Mouse (Mus musculus) cerebellum, postnatal 14 days (tissue): Measurements from ENCODE around the gene Stox2.

Source experiments
- DNase-seq, 2 experiments: peaks; one replicate each; pipeline ENCODE4 v3.0.0; 2021; ENCODE audit warnings: mixed read lengths in 2 of 2

Stox2 gene

DNA sequence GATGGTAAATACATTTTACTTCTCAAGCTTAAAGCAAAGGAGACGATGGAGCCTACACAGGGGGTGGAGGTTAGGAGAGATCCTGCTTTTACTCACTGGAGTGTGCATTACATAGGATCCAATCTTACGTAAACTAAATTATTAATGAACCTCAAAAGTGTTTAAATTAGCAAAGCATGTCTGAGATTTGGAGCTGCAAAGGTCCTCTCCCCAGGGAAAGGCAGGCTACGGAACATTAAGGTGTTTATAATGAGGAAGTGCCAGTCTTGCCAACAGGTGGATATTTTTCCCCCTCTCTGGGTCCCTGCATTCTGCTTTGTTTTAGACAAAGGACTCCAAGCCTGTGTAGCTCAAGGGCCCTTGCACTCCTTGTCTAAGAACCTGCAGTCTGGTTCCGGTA lies 205.3 kb downstream of the Stox2 start:
- no peak for DNase-seq

DNA sequence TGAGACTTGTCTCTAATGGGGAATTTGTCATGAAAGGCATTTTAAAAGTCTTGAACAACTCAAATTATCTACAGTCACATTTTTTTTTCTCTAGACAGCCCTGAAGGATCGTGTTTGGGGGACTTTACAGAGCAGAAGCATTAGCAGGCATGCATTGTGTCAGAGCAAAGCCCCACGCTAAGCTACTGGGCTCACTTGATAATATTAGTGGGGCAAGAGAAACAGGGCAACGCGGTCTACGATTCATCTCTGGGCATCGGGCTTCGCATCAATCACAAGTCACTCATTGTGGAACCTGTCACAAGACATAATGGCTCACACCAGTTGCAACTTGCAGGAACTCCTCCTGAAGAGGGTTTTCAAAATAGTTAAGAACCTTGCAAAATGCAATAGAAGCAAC lies 205.9 kb downstream of the Stox2 start:
- no peak for DNase-seq

DNA sequence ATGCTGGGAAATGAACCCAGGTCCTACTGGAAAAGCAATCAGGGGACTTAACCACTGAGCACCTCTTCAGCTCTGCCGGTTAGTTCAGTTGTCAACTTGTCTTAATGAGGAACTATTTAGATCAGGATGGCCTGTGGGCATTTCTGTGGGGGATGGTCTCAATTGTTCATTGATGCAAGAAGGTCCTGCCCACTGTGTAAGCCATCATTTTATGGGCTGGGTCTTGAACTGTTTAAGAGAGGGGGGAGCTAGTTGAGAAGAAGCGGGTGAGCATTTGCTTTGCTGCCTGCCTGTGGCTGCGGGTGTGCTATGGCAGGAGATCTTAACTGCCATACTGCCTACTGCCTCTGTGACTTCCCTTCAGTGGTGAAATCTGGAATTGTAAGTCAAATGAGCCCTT lies 214.1 kb downstream of the Stox2 start:
- DNase-seq = no peak

DNA sequence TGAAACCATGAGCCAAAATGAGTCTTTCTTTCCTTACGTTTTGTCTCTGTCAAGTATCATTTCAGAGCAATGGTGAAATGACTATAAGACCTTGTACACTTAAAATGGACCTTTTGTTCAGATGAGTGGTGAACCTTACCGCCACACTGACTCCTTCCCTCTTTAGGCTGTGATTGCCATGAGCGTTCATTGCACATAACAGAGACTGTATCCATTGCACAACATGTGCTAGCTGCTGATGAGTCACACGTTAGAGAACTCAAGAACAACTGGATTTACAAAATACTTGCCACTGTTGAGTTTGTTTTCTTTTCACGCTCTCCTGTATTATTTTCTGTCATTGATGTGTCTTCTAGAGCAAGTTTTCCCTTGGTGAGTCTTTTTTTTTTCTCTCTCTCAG lies 216.1 kb downstream of the Stox2 start:
- no peak for DNase-seq

DNA sequence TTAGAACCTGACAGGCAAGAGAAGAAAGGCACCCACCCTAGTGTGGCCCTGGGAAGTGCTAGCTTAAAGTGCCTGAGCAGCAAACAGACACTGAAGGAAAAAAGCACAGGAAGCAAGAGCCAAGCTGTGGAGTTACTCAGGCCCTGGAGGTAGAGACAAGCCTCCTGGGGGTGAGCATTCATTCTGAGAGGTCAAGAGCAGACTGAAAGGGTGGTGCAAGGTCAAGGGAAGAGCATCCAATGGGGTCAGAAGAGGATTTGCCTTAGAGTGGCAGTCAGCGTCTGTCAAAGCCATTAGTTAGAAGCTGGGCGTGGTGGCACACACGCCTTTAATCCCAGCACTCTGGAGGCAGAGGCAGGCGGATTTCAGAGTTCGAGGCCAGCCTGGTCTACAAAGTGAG lies 224.3 kb downstream of the Stox2 start:
- DNase-seq = no peak

DNA sequence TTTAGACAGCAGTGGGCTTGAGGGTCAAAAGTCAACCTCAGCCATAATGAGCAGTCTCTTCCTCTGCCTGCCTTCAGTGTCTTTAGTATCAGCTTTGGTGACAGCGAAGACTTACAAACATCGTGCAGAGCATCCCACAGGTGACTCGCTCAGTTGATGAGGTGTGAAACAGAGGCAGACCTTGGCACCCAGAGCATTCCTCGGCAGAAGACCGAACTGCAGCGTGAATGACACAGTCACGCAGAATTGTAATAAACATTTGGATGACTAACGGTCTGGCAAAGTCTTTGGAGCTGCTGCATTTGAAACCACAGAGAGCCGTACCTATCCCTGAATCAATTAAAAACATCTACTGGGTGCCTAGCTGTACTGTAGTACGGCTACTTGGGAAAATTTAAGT lies 225.0 kb downstream of the Stox2 start:
- no peak for DNase-seq

DNA sequence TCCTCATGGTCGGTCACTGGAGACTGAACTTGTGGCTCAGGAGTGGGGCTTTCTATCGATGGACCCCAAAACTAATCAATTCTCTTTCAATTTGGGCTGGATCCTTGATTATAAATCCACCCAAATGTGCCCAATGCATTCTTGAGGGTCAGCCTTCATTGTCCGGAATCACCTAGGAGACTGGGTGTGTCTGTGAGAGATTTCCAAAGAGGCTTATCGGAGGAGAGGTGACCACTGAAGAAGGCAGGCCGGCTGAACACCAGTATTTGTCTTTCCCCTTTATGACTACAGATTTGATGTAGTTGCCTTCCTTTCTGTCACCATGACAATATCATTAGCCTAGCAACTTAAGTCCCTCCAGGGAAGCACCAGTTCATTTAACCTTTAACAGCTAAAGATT lies 225.8 kb downstream of the Stox2 start:
- no peak for DNase-seq

DNA sequence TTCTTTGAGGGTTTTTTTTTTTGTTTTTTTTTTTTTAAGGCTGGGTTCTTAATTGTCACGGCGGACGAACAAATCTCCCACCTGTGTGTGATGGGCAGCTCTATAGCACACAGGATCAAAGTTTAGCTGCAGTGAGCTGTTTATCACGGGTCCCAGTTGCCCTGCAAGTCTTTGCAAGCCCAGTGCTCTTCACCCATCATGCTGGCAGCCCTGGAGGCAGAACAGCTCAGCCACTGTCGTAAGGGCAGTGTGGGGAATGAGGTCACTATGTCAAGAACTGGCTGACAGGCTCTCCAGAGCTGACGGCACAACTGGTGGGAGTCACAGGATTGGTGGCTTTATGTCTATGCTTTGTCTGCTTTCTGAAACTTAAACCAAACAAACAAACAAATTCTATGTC lies 227.6 kb downstream of the Stox2 start:
- DNase-seq = no peak

DNA sequence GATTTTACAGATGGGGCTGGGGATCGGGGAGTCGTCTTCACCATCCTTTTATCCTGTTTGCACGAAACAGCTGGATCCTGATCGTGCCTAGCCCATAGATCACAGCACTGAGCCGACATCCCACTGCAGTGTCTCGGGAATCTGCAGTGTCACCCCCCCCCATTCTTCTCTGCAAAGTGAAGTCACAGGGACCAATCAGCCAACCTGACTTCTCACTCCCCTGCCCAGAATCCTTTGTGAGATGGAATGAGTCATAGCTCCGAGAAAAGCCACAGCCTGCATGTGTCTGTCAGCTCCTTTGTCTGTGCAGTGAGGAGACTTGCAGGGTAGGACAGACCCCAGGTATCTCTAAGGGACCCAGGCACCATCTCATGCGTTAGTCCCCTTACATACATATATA lies 228.1 kb downstream of the Stox2 start:
- peak in 1 of 2 experiments; percentile 12 for DNase-seq

DNA sequence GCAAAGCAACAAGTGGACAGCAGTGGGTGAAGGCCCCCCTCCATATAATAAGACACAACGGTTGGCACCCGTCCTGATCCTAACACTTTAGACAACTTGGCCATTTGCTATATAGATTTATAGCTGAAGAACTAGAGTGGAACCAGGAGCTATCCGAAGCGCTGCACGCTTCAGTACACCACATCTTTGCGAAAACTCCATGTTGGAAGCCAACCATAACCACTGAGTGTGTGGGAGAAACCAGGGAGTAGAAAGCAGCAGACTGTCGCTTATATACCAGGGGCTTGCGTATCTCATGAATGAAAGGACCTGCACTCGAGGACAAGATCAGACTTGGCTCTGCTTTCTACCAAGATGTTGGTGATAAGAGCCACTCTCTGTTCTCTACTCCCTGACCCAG lies 234.0 kb downstream of the Stox2 start:
- no peak for DNase-seq

DNA sequence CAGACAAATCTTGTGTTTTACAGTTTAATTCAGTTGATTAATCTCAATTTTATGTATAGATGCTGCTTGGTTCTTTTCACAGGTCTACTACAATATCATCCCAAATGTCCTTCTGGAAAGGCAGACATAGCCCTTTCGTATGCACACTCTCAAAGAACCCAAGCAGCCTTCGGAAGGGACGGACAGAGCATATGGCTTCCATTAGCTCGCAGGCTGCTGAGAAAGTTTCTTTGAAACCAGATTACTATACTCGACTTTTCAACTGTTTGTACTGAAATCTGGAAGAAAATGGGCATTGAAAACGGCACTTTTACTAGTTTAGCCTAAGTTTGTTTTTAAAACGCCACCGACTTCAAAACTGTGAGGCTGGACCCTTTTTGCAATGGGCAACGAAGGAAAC lies 234.9 kb downstream of the Stox2 start:
- DNase-seq = no peak

DNA sequence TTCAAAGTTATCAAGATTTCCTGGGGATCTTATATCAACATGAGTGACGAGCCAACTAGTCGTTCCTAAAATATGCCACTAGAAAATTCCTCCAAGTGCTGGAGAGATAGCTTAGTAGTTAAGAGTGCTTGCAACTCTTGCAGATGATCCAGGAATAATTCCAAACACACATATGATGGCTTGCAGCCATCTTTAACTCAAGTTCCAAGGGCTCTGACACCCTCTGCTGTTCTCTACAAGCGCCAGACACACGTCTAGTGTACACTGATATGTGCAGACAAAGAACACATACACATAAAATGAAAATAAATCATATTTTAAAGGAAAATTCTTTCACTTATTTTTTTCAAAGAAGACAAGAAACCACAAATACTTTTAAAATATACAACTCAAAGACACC lies 237.9 kb downstream of the Stox2 start:
- DNase-seq = no peak

DNA sequence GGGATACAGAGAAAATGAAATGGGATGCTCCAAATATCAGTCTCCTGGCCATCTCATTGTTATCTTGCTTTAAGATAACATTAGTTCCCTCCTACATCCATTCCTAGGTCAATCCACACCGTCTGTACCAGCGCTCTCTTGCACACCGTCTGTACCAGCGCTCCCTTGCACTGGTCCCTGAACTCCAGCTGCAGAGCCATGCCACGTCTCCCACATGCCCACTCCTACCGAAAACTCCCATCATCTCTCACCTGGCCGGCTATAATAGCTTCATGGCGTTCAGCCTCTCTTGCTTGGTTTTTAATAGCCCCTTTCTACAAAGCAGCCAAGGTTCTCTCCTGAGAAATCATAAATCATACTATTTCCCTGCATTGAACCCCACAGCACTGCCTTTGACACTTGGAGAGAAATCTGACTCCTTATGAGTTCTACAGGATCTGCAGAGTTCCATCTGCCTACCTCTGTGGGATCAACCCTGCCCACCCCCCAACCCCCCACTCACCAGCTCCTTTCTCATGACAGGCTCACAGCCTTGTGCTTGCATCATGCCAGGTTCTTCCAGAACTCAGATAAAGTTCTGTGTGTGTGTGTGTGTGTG lies 239.4 kb downstream of the Stox2 start:
- no peak for DNase-seq

DNA sequence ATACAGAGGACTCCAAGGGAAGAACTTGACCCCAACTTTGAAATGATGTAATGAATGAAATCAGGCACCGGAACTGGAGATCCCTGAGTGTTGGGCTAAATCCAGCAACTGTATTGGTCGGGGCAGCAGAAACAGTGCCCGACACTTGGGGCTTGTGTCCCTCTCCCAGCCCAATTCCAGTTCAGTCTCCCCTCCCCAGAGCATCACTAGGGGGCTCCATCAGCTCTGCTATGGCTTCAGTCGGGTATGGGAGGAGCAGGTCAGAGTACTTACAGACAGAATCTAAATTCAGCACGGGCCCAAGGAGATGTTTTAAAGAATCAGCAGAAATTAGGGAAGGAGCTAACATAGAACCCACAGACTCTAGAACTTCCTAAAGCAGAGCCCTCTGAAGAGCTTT lies 240.7 kb downstream of the Stox2 start:
- no peak for DNase-seq

DNA sequence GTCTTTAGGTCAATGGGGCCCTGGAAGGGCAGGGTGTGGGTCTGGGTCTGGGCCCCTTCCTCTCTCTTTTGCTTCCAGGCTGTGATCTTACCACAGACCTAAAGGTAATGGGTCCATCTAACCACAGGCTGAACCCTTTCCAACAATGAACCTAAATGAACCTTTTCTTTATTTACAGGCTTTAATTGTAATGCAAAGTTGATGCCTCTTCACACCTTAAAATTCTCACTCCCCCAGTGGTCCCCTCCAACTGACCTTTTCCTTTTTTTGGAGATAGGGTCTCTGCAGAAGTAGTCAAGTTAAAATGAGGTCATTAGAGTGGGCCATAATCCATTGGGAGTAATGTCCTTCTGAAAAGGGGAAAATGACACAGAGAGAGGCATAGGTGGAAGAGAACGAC lies 249.8 kb downstream of the Stox2 start:
- DNase-seq = no peak

DNA sequence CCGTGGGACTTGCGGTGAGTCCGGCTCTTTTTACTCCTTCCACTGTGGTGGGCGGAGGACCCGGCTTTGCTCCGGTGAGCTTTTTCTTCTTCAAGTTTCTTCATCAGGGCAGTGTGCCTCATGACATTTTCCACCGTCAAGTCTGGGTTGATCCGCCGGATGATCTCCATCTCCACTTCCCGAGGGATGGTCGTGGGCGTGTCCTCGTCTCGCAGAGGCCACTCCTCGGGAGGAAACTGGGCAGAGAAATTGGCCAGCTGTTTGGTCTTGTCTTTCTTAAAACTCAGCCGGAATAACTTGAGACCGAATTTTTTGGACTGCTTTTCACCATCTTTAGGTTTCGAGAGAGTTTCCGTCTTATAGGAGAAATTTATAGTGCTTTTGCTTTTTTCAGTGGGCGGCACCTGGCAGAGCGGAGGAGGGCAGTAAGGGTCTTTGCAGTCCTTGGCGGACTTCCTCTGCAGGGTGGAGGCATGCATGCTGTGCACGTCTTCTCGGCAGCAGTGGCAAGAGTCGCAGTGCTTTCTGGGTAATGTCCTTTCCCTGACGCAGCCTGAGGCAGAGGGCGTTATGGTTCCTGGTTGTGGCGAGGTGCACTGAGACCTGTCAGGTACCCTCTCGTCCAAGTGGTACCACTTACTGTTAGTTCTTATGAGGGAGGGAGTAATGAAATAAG lies 252.7 kb downstream of the Stox2 start:
- no peak for DNase-seq

DNA sequence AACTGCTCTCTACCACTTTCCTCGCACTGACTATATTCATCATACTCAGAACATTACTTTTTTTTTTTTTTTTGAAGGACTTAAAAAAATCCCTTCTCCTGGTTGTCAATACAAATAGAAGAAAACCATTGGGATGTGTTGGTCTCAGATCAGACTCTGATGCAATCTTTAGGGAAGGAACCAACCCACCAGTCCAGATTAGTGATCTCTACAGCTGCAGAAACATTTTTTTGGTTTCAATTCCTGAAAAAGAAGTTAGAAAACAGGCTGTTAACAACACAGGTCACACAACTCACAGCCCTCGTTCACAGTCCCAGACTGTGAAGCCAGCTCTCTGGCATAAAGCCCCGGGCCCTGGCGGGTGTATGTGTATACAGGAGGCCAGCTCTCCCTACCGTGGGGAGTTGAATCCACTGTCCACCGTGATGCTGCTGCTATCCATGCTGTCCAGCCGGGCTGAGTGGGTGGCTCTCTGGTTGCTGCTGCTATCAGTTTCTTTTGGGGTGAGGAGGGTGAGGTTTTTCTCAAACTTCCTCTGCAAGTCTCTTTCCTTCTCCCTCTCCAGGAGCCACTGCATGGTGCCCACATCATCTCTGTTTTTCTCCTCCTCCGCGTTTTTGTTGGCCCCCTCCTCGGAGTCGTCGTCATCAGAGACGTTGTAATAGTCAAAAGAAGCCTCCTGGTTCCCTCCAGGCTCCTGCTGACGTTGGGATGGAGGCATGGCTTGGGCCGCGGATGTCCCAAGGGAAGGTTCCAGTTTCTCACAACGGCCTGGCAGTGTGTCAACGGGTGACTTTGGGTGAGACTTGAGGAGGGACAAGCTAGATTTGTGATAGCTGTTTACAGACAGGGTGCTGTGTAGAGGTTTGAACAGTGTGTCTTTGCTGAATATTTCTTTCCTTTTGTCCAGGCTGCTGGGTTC lies 254.5 kb downstream of the Stox2 start:
- no peak for DNase-seq

DNA sequence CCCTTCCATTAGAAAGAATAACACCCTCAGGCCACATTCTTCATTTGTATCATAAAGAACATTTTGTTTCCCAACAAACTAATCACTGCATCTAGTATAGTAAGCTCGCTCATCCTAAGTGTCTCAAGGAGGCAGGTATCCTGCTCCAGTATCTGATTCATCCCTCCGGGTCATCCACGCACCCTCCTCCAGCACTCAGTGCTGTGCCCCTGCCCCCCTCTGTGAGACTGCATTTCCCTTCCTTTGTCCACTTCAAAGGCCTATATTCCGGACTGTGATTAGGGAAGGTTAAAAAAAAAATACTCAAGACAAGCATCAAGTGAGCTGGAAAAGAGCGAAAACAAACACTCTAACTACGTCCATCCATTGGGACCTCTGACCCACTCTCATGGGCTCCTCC lies 260.8 kb downstream of the Stox2 start:
- DNase-seq = no peak

DNA sequence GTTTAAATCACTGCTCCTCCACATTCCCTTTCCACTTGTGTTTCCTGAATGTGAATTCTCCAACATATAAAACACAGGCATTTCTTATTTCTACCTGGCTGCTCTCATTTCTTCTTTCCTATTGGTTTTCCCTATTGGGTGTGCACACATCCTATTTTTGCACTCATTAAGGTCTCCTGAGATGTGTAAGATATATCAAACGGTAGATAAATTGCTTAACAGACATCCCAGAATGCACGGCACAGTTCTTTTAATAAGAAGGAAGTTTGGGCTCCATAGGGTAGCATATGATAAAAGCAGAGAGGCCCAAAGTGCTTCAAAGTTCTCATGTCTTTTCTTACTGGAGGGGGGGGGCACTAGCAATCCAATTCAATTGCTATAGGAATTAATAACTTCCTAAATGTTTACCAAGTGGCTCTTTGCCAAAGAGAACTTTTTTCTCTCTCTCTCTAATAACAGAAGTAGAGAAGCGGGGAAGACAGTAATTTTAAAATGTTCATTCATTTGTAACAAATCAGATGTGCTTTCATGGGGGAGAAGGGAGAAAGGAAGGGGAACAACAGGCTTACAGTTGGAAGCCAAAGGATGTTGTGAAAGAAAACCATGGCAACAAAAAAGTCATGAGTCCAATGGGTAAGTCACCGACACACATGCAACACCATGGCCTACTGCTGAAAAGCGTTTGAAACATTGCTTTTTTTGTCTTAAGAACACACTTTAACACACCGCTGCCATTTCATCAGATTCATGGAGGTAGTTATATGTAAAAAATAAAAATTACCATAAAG lies 263.2 kb downstream of the Stox2 start:
- DNase-seq = no peak

DNA sequence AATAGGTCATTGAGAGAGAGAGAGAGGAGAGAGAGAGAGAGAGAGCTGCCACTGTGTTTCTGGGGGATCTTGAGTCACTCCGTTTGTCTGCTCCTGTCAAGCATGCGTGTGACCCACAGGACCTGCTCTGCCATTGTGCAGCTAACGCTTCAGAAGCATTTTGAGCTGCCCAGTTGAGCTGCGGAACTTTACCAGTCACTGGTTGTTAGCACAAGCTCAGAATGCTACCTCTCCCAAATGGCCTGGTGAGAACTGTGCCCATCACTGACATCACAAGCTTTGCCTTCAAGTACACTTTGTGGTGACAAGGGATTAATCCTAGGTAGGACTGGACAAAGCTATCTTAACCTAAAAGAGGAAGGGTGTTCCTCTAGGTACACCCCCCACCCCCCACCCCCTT lies 263.9 kb downstream of the Stox2 start:
- no peak for DNase-seq

DNA sequence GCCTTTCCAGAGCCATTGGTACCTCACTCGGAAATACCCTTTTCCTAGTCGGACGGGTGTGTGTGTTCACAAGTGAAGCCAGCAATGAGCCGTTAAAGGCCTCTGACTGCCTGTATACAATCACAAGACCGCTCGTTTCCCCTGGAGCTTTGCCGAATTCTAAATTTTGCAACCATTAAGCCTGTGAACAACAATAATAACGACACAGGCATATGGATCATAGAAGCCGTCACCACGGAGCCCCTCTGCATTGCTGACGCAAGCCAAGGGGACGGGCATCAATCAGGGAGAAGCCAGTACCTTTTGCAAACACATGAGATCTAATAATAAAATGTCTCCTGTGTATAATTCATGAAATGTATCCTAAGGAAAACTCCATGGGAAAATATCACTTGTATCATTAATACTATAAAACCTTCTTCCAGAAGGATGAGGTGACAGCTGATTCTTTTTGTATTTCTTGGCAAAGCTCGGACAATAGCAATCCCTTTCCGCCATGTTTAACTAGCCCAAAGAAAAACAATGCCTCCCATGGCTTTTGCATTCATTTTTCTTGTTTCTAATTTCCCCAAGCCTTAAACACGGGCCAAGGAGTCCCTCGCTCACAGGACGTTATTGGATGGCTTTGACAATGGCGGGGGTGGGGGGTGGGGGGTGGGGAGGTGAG lies 265.0 kb downstream of the Stox2 start:
- DNase-seq = no peak

DNA sequence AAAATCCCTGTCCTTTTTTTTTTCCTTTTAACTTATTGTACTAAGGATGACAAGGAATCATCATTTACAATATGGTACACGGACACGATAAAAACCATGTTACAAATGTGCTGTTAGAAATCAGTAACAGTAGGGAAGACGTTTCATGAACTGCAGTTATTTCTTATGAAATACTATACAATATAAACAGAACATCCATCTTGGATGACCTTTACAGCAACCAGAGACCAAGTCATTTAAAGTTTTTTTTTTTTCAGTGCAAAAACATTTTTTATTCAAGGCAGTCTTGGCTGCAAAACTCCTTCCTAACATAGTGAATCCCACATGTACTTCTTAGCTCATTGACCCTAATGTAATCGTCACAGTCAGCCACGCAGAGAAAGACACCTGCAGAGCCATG lies 266.0 kb downstream of the Stox2 start:
- DNase-seq = no peak

DNA sequence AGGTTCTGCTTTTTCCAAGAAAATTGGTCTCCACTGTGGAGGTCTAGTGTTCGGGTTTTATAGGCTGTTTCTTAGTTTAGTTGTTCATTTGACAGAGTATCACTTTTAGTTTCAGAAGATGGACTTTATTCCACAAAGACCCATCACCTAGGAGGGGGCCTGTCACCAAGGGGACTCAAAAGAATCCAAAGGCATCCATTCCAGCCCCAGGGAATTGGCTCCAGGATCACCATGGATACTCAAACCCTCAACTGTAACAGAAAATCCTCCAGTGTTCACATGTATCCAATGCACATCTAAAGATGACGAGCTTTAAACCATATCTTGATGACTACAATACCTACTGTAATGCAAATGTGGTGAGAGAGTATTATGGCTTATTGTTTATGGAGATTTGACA lies 267.4 kb downstream of the Stox2 start:
- DNase-seq = no peak
